Mouse (Mus musculus): ENCODE results near the gene Tbc1d9b.

The Tbc1d9b gene

DNA sequence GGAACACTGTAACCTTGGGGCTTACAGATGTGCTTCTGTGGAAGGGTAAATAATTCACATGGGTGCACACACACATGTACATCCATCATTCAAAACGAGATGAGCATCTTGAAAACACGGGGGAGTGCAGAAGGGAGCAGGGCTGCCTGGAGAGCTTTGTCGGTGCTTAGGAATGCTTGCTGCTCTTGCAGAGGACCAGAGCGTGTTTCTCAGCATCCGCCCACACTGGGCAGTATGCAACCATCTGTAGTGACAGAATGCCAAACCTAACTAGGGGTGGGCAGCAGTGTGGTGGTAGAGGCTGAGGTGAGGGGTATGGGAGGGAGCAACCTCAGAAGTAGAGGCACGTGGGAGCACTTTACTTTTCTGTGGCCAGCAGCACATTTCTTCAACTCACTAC, 45.9 kb downstream of the Tbc1d9b start:
- DNase-seq (ENCODE audit: low read depth) = no peak

DNA sequence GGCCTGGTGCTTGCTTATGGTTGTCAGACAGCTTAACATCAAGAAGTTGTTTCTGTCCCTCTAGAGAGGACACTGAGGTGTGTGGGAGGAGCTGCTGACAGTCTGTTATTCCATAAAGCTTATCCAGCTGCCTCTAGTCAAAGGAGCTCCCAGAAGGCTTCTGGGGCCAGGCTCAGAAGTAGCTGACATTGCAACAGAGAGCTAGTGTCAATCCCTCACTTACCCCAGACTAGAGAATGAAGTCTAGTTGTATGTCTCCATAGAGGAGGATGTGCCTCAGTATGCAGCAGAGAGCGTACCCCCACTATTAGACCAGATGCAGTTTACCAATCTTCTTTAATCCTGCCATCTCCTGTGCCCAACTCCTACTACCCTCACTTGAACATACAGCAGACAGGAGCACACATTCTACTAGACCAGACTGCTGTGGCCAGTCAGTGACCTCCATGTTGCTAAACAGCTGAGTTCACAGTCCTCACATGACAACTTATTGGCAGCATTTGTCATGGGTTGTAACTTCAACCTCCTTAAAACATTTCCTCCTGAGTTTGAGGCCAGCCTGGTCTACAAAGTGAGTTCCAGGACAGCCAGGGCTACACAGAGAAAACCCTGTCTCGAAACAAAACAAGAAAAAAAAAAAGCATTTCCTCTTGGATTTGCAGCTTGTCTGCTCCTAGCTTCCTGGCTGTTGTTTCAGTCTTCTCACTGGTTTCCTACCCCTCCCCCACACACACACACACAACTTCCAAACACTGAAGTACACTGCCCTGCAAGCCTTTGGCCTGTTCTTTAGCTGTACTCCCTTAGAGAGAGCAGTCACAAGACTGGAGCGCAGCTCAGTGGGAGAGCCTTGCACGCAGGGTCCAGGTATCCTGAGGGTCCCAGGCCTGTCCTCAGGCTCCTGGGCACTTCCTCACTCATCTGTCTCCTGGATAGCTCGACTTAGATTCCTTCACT, 47.6 kb downstream of the Tbc1d9b start:
- DNase-seq (ENCODE audit: low read depth) = no peak

DNA sequence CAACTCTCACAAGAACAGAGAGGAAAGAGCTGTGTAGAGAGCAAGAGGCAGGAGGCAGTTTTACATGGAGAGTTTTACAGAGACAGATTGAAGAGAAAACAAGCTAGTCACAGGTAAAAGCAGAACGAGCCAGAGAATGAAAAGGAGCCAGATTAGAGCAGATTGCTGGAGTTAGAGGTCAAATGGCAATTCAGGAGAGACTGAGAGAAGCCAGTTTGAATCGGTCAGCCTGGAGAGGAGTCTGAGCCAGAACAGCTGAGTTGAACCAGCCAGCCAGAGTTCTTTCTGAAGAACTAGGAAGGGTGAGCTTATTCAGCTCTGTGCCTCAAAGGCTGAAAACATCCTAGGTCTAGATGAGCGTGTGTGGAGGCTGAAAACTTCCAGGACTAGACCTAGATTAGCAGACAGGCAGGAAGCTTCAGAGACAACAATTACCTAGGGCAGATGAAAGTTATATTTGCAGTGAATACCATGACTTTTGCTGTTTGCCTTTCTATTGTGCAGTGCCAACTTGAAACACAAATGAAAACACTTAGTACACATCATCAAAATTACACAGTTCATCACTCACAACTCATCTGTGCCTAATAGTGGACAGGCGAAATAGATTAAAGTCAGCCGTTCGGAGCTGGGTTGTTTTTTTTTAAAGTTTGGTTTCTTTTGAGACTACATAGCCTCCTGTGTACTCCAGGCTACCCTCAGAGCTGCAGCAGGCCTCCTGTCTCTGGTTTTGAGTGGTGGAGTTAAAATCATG, 49.5 kb downstream of the Tbc1d9b start:
- DNase-seq (ENCODE audit: low read depth) = no peak

DNA sequence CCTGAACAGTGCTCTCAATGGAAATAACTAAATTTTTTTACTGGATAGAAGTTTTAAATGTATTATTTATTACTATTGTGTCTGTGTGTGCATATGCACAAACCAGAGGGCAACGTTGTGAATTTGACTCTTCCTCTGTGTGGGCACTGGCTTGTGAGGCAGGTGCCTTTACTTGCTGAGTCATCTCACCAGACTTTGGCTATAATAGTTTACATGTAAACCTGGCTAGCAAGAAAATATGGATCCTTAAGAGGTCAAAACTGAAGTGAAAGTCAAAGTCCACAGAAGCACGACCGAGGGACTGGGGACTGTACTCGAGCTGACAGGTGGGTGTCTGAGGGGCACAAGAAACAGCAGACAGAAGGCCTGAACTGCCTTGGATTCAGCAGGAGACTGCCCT, 51.5 kb downstream of the Tbc1d9b start:
- DNase-seq (ENCODE audit: low read depth) = no peak

DNA sequence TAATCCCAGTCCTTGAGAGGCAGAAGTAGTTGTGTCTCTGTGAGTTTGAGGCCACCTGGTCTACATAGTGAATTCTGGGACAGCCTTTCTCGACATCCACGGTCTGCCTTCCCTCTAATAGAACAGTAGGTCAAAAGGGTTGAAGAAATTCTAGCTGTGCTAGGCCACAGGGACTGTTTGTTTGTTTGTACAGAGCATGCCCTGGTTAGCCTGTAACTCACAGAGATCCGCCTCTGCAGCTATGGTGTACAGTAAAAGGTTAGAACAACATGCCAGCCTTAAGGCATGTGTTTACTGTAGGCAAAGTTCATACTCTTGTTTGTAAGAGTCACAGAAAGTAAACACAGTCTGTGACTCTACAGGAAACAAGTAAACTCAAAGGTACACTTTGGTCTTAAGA, 53.6 kb downstream of the Tbc1d9b start:
- DNase-seq (ENCODE audit: low read depth) = no peak

DNA sequence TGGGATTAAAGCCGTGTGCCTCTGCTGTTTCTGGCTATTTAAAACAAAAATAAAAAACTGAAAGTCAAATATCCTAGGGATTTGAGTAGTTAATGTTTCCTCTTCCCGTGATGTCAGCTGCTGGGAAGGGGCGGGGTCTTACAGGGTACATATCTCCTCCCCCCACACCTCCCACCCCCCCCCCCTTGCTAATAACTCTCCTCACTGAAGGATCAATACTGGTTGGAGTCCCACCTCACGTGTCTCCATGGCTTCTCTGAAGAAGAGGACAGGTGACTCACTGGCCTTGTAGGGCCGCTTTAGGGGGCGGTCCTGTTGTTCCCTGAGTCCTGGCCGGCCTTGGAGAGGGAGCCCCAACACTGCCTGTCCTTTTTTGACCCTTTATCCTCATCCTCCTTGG, 57.5 kb downstream of the Tbc1d9b start:
- no peak for DNase-seq (ENCODE audit: low read depth)

DNA sequence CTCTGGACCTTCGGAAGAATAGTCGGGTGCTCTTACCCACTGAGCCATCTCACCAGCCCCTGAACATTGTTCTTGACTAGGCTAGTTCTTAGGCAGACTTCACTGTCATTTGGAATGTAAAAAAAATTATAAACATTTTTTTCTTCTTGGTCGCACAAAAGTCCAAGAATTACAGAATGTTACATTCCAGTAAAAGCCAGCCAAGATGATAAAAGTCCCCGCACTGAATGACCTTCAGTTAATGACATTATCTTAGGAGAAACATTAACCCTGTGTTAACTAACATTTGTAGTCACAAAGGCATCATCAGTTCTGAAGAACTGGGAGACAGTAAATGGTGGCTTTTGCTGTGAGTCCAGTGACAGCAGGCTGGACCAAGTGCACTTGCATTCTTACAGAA, 59.2 kb downstream of the Tbc1d9b start:
- no peak for DNase-seq (ENCODE audit: low read depth)

DNA sequence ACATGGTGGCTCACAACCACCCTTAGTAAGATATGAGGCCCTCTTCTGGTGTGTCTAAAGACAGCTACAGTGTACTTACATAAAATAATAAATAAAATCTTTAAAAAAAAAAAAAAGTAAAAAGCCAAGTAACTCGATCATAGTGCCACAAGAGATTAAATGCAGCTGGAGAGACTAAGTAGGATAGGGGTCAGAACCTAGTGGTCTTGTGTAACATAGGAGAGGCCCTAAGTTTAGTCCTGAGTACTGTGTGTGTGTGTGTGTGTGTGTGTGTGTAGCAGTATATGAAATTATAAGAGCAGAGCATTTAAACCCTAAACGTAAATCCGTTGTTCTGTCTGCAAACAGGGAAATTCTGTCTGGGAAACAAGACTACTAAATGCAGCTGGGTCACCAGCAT, 61.1 kb downstream of the Tbc1d9b start:
- no peak for DNase-seq (ENCODE audit: low read depth)

DNA sequence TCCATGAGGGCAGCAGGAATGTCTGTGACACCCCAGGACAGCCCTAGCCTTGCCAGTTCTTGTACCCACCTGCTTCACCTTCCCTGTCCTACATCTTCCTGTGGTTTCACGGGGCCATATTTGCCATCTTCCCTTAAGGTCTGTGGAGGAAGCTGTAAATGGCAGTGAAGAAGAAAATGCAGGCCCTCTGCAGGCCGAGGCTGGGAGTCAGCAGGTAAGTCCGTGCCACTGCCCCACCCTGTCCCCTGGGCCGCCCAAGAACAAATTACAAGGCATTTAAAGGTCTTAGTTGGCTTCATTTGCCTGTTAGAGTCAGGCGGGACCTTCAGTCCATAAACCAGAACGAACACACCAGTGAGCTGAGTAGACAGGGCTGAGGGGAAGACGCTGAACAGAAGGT, 62.9 kb downstream of the Tbc1d9b start:
- no peak for DNase-seq (ENCODE audit: low read depth)

DNA sequence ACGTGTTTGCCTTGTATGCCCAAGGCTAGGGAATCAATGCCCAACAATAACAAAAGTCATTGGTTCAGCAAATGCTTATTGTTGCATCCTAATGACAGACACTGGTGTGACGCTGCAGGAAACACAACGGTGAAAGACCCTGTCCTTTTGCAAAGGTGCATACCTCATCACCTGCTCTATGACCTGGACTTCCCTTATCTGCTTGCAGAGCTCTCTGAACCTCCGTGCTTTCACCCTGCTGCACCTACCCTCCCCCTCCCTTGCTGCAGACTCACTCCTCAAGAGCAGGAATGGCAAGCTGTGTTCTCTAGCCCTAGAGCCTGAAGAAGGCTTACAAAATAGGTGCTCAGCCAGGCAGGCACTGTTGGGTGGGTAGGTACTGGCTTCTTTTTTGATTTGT, 63.6 kb downstream of the Tbc1d9b start:
- DNase-seq (ENCODE audit: low read depth) = no peak

DNA sequence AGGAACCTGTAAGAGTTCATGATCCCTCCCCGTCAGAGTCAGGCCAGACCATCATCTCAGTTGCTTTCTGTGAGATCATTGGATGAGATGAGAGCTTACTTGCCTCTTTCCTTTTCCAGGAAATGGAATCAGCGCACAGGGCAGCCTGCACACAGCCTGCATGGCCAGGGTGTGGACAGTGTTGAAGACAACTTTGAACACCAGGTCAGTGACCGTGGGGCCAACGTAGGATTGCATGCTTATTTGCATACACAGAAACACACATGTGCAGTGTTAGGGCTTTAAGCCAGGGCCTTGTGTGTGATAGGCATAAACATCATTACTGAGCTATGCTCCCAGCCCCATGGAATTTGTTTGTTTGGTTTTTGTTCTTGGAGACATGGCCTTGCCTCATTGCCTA, 66.3 kb downstream of the Tbc1d9b start:
- DNase-seq (ENCODE audit: low read depth) = no peak

DNA sequence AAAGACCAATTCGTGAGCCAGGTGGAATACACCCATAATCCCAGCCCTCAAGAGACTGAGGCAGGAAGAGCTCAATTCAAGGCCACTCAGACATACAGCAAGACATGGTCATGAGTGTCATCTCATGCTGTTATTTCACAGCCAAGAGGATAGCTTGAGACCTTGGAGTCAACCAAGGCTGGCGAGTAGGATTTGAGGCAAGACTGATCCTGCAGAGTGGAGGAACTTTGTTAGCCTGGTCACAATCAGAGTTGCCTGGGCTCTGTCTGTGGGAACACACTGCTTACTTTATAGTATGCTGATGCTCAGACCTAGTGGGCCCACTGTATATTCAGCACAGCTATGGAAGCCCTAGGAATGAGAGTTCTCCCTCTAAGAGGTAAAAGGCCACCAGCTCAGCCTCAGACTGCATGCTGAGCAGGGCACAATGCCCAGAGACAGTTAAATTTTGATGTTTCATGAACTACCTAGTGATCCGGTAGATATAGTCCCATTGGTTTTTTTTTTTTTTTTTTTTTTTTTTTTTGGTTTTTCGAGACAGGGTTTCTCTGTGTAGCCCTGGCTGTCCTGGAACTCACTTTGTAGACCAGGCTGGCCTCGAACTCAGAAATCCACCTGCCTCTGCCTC, 67.1 kb downstream of the Tbc1d9b start:
- no peak for DNase-seq (ENCODE audit: low read depth)

DNA sequence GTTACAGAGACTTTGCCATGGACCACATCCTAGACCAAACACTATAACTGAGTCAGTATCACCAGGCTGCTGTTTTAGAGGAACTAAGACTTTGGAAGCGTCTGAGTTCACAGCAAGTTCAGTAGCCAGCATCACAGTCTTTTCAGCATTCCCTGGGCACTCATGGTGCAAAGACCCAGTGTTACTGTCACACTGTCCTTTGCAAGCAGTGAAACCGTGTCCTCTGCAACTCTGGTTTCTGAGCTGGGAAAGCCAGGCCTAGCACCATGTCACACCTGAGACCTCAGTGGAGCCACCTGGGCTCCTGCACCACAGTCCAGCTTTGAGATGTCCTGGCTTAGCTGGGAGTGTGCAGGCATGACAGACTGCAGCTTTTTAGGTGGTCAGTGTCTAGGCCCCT, 67.7 kb downstream of the Tbc1d9b start:
- DNase-seq (ENCODE audit: low read depth) = no peak

DNA sequence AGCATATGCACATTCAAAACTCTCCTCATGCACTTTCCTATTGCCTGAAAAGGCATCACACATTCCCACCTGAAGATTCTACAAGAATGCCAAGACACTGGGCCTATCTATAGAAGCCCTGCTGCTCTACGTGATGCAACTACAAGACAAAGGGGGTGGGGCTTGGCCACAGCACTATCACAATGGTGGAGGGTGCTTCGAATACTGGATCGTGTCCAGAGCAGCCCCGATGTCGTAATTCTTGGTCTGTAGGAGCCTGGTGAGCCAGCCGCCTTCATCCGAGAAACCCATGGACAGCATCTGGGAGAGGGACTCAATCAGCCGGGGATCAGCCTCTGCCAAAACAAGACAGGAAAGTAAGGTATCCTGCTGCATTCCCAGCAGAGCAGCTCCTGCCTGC, 69.4 kb downstream of the Tbc1d9b start:
- no peak for DNase-seq (ENCODE audit: low read depth)

DNA sequence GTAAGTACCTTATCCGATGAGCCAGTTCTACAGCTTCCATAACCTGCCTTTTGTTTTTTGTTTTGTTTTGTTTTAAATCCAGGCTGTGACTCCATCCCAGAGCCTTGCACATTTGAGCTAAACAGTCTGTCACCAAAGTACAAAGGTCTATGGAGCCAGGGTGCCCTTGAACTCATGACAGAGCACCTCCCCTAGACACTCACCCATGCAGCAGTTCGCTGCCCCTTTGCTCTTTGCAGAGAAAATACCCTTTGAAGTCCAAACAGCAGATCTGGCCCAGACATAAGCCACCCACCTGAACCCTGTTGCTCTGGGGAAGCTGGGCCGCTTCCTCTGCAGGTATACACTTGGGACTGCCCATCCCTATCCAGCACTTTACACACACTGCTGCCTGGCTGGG, 70.4 kb downstream of the Tbc1d9b start:
- no peak for DNase-seq (ENCODE audit: low read depth)

DNA sequence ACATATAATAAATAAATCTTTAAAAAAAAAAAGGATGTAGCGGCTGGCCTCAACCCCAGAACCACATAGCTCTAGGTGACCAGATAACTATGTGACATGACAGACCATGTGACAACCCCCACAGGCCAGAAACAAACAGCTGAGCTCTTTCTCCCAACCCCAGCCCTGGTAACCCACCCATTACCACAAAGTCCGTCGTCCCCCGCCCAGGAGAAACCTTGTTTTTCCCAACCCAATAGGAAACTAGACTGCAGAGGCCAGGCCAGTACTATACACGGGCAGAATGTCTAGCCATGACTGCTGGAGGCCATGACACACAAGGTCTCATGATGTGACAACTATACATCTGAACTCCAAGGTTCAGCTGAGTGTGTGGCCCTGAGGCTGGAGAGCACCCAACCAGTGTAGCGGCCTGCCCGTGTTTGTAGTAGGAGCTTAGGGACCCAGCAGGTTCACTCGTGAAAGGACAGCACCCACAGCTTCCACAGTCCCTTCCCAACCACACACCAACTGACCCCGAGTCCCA, 72.2 kb downstream of the Tbc1d9b start:
- DNase-seq (ENCODE audit: low read depth) = no peak

DNA sequence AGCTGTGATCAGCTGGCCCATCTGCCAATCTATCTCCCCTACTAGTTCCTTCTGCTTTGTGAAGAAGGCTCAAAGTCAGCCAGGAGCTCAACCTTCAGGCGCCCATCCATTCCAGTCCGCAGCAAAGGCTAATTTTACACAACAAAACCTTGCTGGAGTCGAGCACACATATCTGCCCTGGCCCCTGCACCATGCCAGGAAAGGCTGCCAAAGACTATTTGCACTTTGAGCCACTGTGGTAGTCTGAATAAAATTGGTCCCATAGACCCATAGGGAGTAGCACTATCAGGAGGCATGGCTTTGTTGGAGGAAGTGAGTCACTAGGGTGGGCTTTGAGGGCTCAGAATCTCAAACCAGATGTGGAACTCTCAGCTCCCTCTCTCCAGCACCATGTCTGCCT, 74.2 kb downstream of the Tbc1d9b start:
- no peak for DNase-seq (ENCODE audit: low read depth)

DNA sequence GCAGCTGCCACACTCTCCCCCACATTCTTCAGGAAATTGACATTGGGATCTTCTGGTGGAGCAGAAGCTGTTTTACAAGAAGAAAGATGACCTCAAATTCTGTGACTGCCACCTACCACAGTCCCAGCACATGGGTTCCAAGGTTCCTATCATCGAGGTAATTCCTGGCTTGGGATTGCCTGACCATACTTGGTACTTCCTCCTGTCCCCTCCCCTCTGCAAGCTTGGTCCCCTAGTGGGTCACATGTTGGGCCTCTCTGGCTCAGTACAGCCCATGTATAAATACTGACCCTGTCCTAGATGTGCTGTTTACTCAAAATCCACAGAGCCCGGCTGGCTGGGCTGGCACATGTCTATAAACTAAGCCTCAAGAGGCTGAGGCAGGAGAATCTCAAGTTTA, 74.8 kb downstream of the Tbc1d9b start:
- no peak for DNase-seq (ENCODE audit: low read depth)

DNA sequence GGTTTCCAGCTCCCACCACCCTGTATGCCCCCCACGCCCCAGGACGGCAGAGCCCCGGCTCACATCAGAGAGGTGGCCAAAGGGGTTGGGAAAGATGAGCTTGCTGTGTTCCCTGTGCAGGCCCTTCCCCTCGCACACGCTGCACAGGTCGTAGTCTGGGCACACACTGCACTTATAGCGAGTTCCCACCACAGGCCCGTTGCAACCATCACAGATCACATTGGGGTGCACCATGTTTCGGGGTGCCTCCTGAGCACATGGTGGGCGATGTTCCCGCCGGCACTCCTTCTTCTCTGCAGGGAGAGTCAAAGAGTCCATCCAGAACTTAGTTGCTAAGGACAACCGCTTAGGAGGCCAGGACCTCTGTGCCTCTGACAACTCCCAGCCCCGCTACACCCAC, 76.1 kb downstream of the Tbc1d9b start:
- DNase-seq (ENCODE audit: low read depth) = no peak

DNA sequence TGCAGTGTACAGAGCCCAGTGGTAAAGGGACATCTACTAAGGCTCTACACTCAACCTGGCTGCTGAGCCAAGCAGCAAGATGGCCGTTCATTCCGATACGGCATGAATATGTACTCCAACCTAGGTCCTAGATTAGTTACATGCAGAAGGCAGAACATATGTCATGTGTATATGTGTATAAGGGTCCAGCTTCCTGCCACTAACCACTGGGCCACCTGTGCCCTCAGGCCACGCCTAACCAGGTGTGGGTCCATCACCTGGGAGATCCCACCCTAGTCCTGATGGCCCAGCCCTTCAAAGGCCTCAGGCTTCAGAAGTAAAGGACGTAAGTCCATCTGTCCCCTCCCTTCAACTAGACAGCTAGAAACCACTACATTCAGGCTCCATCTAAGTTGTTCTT, 76.8 kb downstream of the Tbc1d9b start:
- no peak for DNase-seq (ENCODE audit: low read depth)

DNA sequence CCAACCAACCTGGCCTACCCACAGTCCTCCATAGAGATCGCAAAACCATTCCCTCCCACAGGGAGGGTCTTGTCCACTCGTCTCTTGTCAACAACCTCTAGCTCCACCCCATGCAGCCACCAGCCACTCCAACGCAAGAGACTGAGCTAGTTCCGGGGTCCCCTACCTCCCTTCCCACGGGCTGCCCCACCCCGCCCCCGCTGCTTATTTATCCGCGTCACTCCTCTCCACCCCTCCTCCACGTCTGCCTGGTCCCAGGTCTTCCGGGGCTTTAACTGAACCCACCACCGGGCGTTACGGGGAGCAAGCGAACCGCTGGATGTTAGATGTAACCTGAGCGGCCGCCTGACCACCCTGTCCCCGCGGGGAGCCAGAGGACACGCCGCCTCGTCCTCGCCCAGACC, 78.9 kb downstream of the Tbc1d9b start:
- DNase-seq (ENCODE audit: low read depth) = peak; percentile 86

DNA sequence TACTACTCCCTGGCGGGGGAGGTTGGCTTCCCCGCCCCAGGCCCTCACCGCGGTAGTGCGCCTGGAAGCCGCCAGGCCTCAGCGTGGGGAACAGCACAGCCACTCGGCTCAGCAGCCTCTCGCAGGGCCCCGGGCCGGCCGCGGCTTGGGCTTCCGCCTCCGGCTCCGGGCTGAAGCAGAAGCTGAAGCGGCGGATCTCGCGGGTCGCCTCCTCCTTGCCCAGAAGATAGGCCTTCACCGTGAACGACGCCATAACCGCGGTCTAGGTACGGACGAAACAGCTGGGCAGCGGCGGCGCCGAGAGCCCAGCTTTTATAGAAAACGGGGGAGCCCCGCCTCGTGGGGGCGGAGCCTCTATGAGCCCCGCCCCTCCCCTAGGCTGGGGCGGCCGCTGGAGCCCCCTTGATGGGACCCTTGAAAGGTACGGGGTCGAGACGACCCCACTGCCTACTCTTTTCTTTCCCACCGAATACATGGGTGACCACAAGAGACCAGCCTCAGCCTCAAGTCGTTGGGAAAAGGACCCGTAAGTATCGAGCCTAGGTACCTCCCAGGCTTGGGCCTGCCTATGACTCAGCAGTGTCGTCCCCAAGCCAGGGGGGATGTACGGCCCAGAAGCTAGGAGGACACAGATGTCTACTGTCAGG, 79.4 kb downstream of the Tbc1d9b start, which contains the start of the genes Sqstm1 and Mgat4b:
Sqstm1 (minus strand) TSS at position 323 of the 647 bp plus-strand sequence.
Mgat4b (plus strand) TSS at position 386 of the 647 bp plus-strand sequence.
- no peak for DNase-seq (ENCODE audit: low read depth)
